Mouse (Mus musculus) heart, postnatal 14 days (tissue): ENCODE results near the gene Srd5a3. TPM values are rescaled to one million over a fixed set of nuclear protein-coding genes. Genes with fewer than 3 reads are reported as not detected.

Experiments
- DNase-seq, 2 experiments: peaks; one replicate each; pipeline ENCODE4 v3.0.0; 2021 to 2022
- intact Hi-C: fragments of 180-260 bp; cut with DNase I; formaldehyde crosslinking; loops from one replicate; pipeline ENCODE4 v1.15.1; 2025
- total RNA-seq, 2 experiments: library from RNA; stranded (reverse); gene quantifications; 2 replicates each; pipeline ENCODE4 v1.2.3; 2021

Srd5a3 gene
- total RNA-seq, 2 experiments from 2014 or later, result 11.2 to 15.0 TPM

- intact Hi-C loops, result loop anchor here (10.0 kb wide), 3 partner anchors 158 to 552 kb away; partner anchors contain the start of genes Clock and Exoc1
- DNase-seq, result no peak
These were observed 6.3 kb downstream of the Srd5a3 start for GRCm38 (mm10) chr5:76146401-76146800.

- intact Hi-C loops, result loop anchor here (10.0 kb wide), 3 partner anchors 155 to 555 kb away; partner anchors contain the start of genes Clock and Exoc1
- no peak for DNase-seq
These were observed 9.4 kb downstream of the Srd5a3 start for GRCm38 (mm10) chr5:76149436-76149835.

GRCm38 (mm10) chr5:76152956-76153355, 12.9 kb downstream of the Srd5a3 start:
- intact Hi-C loops, result no loop called here

GRCm38 (mm10) chr5:76153430-76153829, 13.4 kb downstream of the Srd5a3 start:
- intact Hi-C loops, result no loop called here
- no peak for DNase-seq

More at GRCm38 (mm10) chr5:76152956-76153355, 12.9 kb downstream of the Srd5a3 start:
- no peak for DNase-seq

GRCm38 (mm10) chr5:76154434-76155165, 14.5 kb downstream of the Srd5a3 start:
- intact Hi-C loops, result no loop called here
- DNase-seq, result peak; percentile 47 to 53

GRCm38 (mm10) chr5:76159555-76159954, 19.5 kb downstream of the Srd5a3 start:
- intact Hi-C loops, result no loop called here

GRCm38 (mm10) chr5:76160086-76160485, 20.0 kb downstream of the Srd5a3 start:
- intact Hi-C loops, result no loop called here
- DNase-seq, result no peak

More at GRCm38 (mm10) chr5:76159555-76159954, 19.5 kb downstream of the Srd5a3 start:
- DNase-seq, result no peak

- intact Hi-C loops, result no loop called here
- DNase-seq, result no peak
These were observed 21.4 kb downstream of the Srd5a3 start for GRCm38 (mm10) chr5:76161491-76161890.

- no peak for DNase-seq
- intact Hi-C loops, result no loop called here
These were observed 22.9 kb downstream of the Srd5a3 start for GRCm38 (mm10) chr5:76162926-76163325.

- intact Hi-C loops, result no loop called here
- no peak for DNase-seq
These were observed 23.8 kb downstream of the Srd5a3 start for GRCm38 (mm10) chr5:76163828-76164390.

GRCm38 (mm10) chr5:76164827-76165226, 24.8 kb downstream of the Srd5a3 start:
- no peak for DNase-seq
- intact Hi-C loops, result no loop called here

GRCm38 (mm10) chr5:76170522-76170921, 30.5 kb downstream of the Srd5a3 start:
- intact Hi-C loops, result no loop called here
- DNase-seq, result no peak

- intact Hi-C loops, result no loop called here
- DNase-seq, result no peak
These were observed 31.0 kb downstream of the Srd5a3 start for GRCm38 (mm10) chr5:76171039-76171438.

- no peak for DNase-seq
- intact Hi-C loops, result no loop called here
These were observed 35.0 kb downstream of the Srd5a3 start for GRCm38 (mm10) chr5:76175051-76175450.

- peak in 1 of 2 experiments; percentile 26 for DNase-seq
- intact Hi-C loops, result no loop called here
These were observed 36.3 kb downstream of the Srd5a3 start for GRCm38 (mm10) chr5:76176411-76176810.

GRCm38 (mm10) chr5:76176841-76177240, 36.8 kb downstream of the Srd5a3 start:
- no peak for DNase-seq
- intact Hi-C loops, result no loop called here

GRCm38 (mm10) chr5:76177664-76178063, 37.6 kb downstream of the Srd5a3 start:
- intact Hi-C loops, result no loop called here
- DNase-seq, result no peak

- no peak for DNase-seq
- intact Hi-C loops, result no loop called here
These were observed 39.1 kb downstream of the Srd5a3 start for GRCm38 (mm10) chr5:76179171-76179570.

- DNase-seq, result no peak
- intact Hi-C loops, result no loop called here
These were observed 39.7 kb downstream of the Srd5a3 start for GRCm38 (mm10) chr5:76179791-76180190.

- intact Hi-C loops, result no loop called here
These were observed 42.3 kb downstream of the Srd5a3 start for GRCm38 (mm10) chr5:76182326-76182725.

GRCm38 (mm10) chr5:76183043-76183749, 43.1 kb downstream of the Srd5a3 start:
- intact Hi-C loops, result no loop called here
- no peak for DNase-seq

More at GRCm38 (mm10) chr5:76182326-76182725, 42.3 kb downstream of the Srd5a3 start:
- DNase-seq, result no peak
